Mouse (Mus musculus) spleen, postnatal 14 days (tissue): Measurements from ENCODE around the gene Slc39a5.

Experiments used
- DNase-seq, 2 experiments: peaks; one replicate each; pipeline ENCODE4 v3.0.0; 2021 to 2022; ENCODE audit warnings: low spot score in 2 of 2

Gene Slc39a5

DNA sequence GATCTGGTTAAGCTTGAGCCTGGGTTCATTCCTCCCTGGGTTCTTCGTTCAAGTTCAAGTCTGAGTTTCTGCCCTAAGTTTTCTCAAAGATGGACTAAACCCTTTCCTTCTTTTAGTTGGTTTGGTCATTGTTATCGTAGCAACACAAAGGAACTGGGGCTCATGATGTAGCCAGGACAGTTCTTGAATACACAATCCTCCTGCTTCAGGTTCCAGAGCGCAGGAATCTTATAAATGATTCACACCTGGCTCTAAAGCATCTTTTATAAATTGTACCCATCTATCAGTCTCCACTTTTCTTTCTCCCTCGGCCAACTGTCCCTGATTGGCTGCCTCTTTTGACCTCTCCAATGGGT lies 25.0 kb downstream of the Slc39a5 start:
- no peak for DNase-seq

DNA sequence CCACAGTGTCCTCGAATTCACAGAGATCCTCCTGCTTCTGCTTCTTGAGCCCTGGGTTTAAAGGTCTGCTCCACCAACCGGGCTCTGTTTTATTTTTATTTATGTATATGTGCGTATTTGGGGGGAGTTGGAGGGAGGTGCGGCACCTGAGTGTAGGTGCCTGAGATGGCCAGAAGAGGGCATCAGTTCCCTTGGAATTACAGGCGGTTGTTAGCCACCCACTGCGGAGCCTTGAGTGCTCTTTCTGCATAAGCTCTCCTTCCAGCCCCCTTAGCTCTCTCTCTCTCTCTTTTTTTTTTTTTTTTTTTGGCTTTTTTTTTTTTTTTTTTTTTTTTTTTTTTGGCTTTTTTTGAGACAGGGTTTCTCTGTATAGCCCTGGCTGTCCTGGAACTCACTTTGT lies 26.6 kb downstream of the Slc39a5 start:
- no peak for DNase-seq

DNA sequence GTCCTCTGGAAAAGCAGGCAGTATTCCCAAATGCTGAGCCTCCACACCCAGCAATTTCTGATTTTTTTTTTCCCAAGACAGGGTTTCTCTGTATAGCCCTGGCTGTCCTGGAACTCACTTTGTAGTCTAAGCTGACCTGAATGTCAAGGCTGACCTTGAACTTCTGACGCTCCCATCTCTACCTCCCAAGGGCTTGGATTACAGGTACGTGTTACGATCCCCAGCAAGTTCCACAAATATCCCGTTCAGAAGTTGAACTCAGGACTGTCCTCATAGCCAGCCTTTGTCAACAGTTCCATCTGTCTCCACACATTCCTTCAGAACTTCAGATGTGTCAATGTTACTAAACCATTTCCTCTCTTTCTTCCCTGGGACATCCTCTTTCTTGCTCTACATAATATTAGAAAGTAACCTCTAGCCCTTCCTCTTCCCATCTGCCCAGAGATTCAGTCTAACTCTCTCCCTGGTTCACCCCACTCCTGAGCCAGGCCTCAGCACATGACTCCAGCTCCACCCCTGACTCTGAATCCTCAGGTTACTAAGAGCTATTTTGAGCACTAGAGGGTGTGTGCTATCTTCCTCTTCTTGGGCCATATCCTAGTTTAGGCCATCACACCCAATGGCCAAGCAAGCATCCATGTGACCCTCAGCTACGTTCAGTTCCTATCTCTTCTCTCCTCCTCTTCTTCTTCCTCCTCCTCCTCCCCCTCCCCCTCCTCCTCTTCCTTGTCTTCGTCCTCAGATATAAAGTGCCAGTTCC lies 27.9 kb downstream of the Slc39a5 start:
- no peak for DNase-seq

DNA sequence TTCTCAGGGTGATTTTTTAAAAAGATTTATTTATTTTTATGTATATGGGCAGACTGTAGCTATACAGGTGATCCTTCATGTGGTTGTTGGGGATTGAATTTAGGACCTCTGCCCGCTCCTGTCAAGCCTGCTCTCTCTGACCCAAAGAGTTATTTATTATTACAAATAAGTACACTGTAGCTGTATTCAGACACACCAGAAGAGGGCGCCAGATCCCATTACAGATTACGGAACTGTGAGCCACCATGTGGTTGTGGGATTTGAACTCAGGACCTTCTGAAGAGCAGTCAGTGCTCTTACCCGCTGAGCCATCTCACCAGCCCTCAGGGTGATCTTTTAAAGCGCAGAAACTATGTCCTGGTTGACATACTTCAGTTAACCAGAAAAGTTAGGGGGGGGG lies 28.9 kb downstream of the Slc39a5 start:
- no peak for DNase-seq

GRCm38 (mm10) chr10:128370601-128371000 lies 30.4 kb downstream of the Slc39a5 start:
- DNase-seq, result no peak

- DNase-seq, result no peak
Measured at GRCm38 (mm10) chr10:128370021-128370420, 31.0 kb downstream of the Slc39a5 start.

- no peak for DNase-seq
Measured at GRCm38 (mm10) chr10:128369599-128369998, 31.4 kb downstream of the Slc39a5 start.

DNA sequence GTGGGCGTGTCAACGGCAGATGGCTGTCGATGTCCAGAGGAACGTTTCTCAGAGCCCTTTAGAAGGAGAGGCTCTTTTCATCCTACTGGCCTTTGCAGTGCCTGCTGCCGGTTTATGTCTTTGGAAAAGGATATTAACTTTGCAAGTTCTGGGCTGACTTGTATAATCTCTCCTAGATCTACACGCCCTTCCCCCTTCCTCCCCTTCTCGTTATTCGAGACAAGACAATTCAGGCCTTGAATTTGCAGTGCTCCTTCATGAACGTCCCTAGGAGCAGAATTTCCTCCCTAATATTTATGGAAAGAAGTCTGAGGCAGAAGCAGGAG lies 31.8 kb downstream of the Slc39a5 start:
- DNase-seq, result no peak

DNA sequence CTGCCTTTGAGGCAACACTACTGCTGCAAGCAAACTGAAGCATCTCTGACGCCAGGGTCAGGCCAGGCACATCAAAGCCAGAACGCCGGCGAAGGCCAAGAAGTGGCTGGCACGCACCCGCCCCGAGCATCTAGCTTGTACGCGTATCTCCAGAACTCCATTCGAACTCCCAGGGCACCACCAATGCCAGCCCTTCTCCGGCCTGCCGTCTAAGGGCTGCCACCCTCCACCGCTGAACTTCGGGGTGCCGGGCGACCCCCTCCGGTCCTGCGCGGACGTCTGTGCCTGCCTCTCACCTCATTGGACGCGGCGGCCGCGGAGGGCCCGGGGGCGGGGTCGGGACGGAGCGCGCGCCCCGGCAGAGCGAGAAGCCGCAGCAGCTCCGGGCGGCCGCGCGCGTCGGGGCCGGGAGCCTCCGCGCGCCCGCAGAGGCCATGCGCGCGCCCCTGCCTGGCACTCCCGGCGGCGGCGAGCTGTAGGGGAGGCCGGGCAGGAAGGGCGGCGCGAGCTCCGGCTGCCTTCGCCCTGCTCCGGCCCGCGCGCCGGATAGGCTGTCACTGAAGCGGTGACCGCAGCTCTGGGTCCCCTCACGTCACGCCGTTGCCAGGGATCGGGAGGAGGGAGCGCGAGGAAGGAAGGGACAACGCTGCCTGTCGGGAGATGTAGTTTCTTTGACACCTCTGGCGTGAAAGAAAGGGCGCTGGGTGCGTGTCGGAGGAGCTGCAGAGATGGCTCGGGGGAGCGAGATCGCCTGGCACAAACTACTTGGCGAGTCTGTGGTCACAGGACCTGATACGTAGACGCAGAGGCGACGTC lies 32.4 kb downstream of the Slc39a5 start, which contains the start of gene Coq10a:
TSS of gene Coq10a (minus strand) at position 596 of the 816 bp plus-strand sequence.
- peak; percentile 73 to 81 for DNase-seq

GRCm38 (mm10) chr10:128367899-128368401 lies 33.1 kb downstream of the Slc39a5 start:
- no peak for DNase-seq

- DNase-seq, result no peak
Measured at GRCm38 (mm10) chr10:128362568-128362967, 38.5 kb downstream of the Slc39a5 start.

DNA sequence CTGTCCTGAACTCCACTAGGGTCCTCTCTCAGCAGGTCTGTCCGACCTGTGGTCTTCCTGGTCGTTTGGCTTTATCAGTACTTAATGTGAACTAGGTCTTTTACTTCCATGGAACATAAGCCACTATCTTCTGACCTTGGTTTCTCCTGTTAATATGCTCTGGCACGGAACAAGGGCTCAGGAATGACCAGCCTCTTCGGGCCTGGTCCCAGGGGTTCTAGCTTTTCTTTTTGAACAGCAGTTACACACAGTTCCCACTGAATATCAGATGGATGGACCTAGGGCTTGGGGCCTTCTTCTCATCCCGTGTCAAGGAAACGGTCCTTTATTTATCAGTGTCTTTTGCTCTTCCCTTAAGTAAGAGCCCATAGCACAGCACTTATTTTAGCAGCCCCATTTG lies 39.2 kb downstream of the Slc39a5 start:
- DNase-seq, result no peak

DNA sequence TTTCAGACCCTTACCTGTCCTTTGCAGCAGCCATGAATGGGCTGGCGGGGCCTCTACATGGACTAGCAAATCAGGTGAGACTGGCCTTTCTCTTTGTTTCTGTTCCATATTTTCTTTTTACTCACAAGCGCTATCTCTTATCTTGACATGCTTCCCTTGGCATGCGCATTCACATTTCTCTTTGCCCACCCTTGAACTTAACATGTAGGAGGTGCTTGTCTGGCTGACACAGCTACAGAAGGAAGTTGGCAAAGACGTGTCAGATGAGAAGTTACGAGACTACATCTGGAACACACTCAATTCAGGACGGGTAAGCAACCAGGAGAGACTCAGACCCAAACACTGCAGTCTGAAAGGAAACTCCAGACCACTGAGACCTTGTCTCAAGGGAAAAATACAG lies 41.8 kb downstream of the Slc39a5 start:
- DNase-seq, result no peak

- peak in 1 of 2 experiments; percentile 55 for DNase-seq
Measured at GRCm38 (mm10) chr10:128358796-128359195, 42.2 kb downstream of the Slc39a5 start.

GRCm38 (mm10) chr10:128347541-128347940 lies 53.5 kb downstream of the Slc39a5 start:
- no peak for DNase-seq
